Mouse (Mus musculus) hindbrain, embryonic 14.5 days (tissue): Measurements from ENCODE around the gene 1700001K19Rik. TPM values are rescaled to one million over a fixed set of nuclear protein-coding genes. Genes with fewer than 3 reads are reported as not detected.

Experiments used
- ATAC-seq: fragments of 200-750 bp; cut with Nextera tagmentation; 2 replicates; pipeline ENCODE4 v1.8.0; 2017; ENCODE audit warnings: moderate number of reproducible peaks, mild to moderate bottlenecking, moderate TSS enrichment, moderate library complexity; ENCODE audit not compliant: low FRiP score
- DNase-seq: peaks from one replicate; pipeline ENCODE4 v3.0.0-alpha.2; 2015; ENCODE audit warnings: low spot score
- H3K27ac ChIP-seq: fragments of 300-500 bp; sonication (generic); 2 replicates; pipeline ENCODE4 v1.5.1; 2014; ENCODE audit warnings: mild to moderate bottlenecking, moderate library complexity
- H3K27me3 ChIP-seq: fragments of 300-500 bp; sonication (generic); 2 replicates; pipeline ENCODE4 v1.6.1; 2014; ENCODE audit warnings: mild to moderate bottlenecking, low read length, mixed read lengths; ENCODE audit not compliant: control insufficient read depth, insufficient read depth
- H3K36me3 ChIP-seq: fragments of 300-500 bp; sonication (generic); replicated peaks from 2 replicates; pipeline ENCODE4 v1.6.1; 2014; ENCODE audit not compliant: control insufficient read depth, insufficient read depth
- H3K4me1 ChIP-seq: fragments of 300-500 bp; sonication (generic); replicated peaks from 2 replicates; pipeline ENCODE4 v1.6.1; 2014; ENCODE audit warnings: antibody characterized with exemption, low read length, mixed read lengths; ENCODE audit not compliant: control insufficient read depth, insufficient read depth
- H3K4me2 ChIP-seq: fragments of 300-500 bp; sonication (generic); replicated peaks from 2 replicates; pipeline ENCODE4 v1.6.1; 2014; ENCODE audit warnings: mild to moderate bottlenecking, moderate library complexity
- H3K4me3 ChIP-seq: fragments of 300-500 bp; sonication (generic); replicated peaks from 2 replicates; pipeline ENCODE4 v1.5.1; 2014; ENCODE audit warnings: mild to moderate bottlenecking, low read length
- H3K9ac ChIP-seq: fragments of 300-500 bp; sonication (generic); 2 replicates; pipeline ENCODE4 v1.6.1; 2014
- H3K9me3 ChIP-seq: fragments of 300-500 bp; sonication (generic); 2 replicates; pipeline ENCODE4 v1.6.1; 2016; ENCODE audit warnings: low read length; ENCODE audit not compliant: control insufficient read depth
- WGBS: fragments of 180-500 bp; shearing (Covaris S2); extraction: QIAGEN DNeasy Blood & Tissue Kit; methylation state at CpG from one replicate; pipeline ENCODE4 v1.1.7; 2014; 5-methylcytosine and 5-hydroxymethylcytosine counted together
- polyA plus RNA-seq: library from polyadenylated mRNA; unstranded; fragments of >200 nt; fragmentation: Nextera tagmentation; extraction: Ambion mirVana; gene quantifications from 2 replicates; pipeline ENCODE4 v1.2.1, GENCODE M21; 2014

Gene 1700001K19Rik
- polyA plus RNA-seq, result 0.28 and 0.37 TPM in 2 replicates

DNA sequence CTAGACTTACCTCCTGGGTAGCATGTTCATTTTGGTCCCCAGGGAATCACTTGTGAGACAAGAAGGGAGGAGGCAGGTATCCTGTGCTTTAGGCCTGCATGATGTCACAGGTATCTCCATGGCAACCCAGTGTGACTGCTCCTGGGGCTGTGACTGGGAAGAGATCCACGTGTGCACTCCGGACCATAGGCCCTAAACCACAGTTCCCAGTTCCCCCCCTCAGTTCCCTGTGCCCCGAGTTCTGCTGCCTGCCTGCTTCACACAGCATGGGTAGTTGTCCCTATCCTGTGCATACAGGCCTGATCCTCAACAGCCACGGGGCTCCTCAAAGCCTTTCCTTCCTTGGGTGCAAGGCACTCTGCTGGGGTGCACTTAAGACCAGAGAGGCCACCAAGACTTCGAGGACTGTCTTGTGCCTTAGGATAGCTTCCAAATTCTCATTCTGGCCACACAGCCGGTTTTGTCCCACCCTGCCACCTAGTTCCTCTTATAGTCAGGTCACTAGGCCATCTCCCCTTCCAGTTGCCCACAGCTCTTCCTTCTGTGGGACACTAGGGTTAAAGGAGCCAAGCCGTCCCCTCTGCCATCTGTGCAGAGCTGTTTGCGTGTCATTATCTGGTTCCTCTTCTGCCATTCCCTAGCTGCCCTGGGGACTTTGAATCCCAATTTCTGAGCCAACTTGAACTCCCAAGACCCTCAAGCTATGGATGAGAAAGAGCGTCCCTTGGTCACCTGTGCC, at the start of gene 1700001K19Rik:
Gene 1700001K19Rik, minus strand, starts transcription at position 59 of the 739 bp plus-strand sequence.
- ATAC-seq (no peak), DNase-seq (no peak)
- no peak within 1 kb of the TSS for H3K4me2 ChIP-seq
- H3K27ac ChIP-seq, result no peak within 1 kb of the TSS
- no peak within 1 kb of the TSS for H3K4me3 ChIP-seq
- H3K9me3 ChIP-seq, result no peaks in the 10 kb centered on the region
- 78% methylated on average over 9 of the region's 9 CpGs for WGBS
- H3K9ac ChIP-seq, result no peak within 1 kb of the TSS
- H3K27me3 ChIP-seq, result no peaks in the 10 kb centered on the region
- peaks cover 14% of the 10 kb centered on the region for H3K36me3 ChIP-seq
- no peaks in the 10 kb centered on the region for H3K4me1 ChIP-seq

DNA sequence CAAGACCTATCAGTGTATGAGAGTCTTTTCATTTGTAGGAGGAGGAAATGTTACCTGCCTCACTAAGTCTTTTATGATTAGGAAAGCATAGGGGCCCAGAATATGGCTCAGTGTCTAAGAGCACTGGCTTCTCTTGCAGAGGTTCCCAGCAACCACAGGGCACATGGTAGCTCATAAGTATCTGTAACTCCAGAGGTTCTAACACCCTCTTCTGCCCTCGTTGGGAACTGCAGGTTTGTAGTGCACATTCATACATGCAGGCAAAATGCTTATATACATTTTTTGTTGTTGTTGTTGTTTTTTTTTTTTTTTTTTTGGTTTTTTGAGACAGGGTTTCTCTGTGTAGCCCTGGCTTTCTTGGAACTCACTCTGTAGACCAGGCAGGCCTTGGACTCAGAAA, 44.0 kb upstream of the 1700001K19Rik start:
- Histone ChIP-seq H3K4me3 (no peak overlapping the region), H3K27ac (no peak overlapping the region), H3K36me3 (no peaks in the 10 kb centered on the region), H3K4me2 (no peak overlapping the region), H3K9ac (no peak overlapping the region), H3K4me1 (no peaks in the 10 kb centered on the region), H3K27me3 (no peaks in the 10 kb centered on the region), H3K9me3 (no peaks in the 10 kb centered on the region)
- WGBS, result 59% methylated on average over 1 of the region's 1 CpGs
- DNase-seq (no peak), ATAC-seq (no peak)

- H3K4me1 ChIP-seq, result no peaks in the 10 kb centered on the region
- no peak overlapping the region for H3K4me2 ChIP-seq
- H3K9ac ChIP-seq, result no peak overlapping the region
- ATAC-seq (no peak), DNase-seq (no peak)
- 80% methylated on average over 5 of the region's 5 CpGs for WGBS
- peaks cover under 1% of the 10 kb centered on the region; the same call in 1 of the 2 replicates for H3K27me3 ChIP-seq
- no peak overlapping the region for H3K27ac ChIP-seq
- no peak overlapping the region for H3K4me3 ChIP-seq
- no peaks in the 10 kb centered on the region for H3K9me3 ChIP-seq
- no peaks in the 10 kb centered on the region for H3K36me3 ChIP-seq
Observed at GRCm38 (mm10) chr12:110725489-110725888, 43.1 kb upstream of the 1700001K19Rik start.

- H3K9ac ChIP-seq, result no peak overlapping the region
- H3K4me1 ChIP-seq, result no peaks in the 10 kb centered on the region
- no peak overlapping the region for H3K4me3 ChIP-seq
- DNase-seq (no peak), ATAC-seq (no peak)
- no peaks in the 10 kb centered on the region for H3K36me3 ChIP-seq
- 90% methylated on average over 5 of the region's 5 CpGs for WGBS
- no peak overlapping the region for H3K4me2 ChIP-seq
- H3K9me3 ChIP-seq, result no peaks in the 10 kb centered on the region
- peaks cover 3% of the 10 kb centered on the region; the same call in 1 of the 2 replicates for H3K27me3 ChIP-seq
- no peak overlapping the region for H3K27ac ChIP-seq
Observed at GRCm38 (mm10) chr12:110725051-110725450, 42.6 kb upstream of the 1700001K19Rik start.

- ATAC-seq (no peak), DNase-seq (no peak)
- peaks cover 3% of the 10 kb centered on the region; the same call in 1 of the 2 replicates for H3K27me3 ChIP-seq
- no peaks in the 10 kb centered on the region for H3K4me1 ChIP-seq
- no peaks in the 10 kb centered on the region for H3K9me3 ChIP-seq
- no peak overlapping the region for H3K4me2 ChIP-seq
- no peak overlapping the region for H3K27ac ChIP-seq
- H3K9ac ChIP-seq, result no peak overlapping the region
- 33% methylated on average over 5 of the region's 5 CpGs for WGBS
- no peak overlapping the region for H3K4me3 ChIP-seq
- no peaks in the 10 kb centered on the region for H3K36me3 ChIP-seq
Observed at GRCm38 (mm10) chr12:110716004-110716403, 33.6 kb upstream of the 1700001K19Rik start.

DNA sequence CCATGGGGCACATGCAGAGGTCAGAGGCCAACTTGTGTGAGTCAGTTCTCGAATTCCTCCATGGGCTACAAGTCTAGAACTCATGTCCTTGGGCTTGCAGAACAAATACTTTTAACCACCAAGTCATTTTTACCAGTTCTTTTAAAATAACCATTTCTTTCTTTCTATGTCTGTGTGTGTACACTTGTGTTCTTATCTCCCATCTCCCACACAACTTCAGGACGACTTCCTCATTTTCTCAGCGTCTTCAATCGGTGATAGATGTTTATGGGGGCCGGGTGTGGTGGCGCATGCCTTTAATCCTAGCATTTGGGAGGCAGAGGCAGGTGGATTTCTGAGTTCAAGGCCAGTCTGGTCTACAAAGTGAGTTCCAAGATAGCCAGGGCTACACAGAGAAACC, 31.8 kb upstream of the 1700001K19Rik start:
- Histone ChIP-seq H3K9me3 (no peaks in the 10 kb centered on the region), H3K9ac (no peak overlapping the region), H3K4me1 (no peaks in the 10 kb centered on the region), H3K4me3 (no peak overlapping the region), H3K4me2 (no peak overlapping the region), H3K36me3 (no peaks in the 10 kb centered on the region), H3K27ac (no peak overlapping the region), H3K27me3 (no peaks in the 10 kb centered on the region)
- WGBS, result 92% methylated on average over 6 of the region's 6 CpGs
- ATAC-seq, result no peak
- DNase-seq, result no peak

DNA sequence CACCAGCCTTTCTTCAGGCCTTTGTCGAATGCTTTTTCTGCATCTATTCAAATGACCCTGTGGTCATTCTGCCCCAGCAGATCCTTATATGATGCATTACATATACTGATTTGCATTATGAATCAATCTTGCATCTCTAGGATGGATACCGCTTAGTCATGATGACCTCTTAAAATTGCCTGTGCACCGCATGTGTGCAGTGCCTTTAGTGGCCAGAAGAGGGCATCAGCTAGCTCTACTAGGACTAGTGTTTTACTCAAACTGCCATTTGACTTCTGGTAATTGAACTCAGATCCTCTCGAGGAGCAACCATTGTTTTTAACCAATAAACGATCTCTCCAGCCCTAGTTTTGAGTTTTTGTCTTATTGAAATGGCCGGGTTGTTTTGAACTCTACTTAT, 31.4 kb upstream of the 1700001K19Rik start:
- Histone ChIP-seq H3K4me2 (no peak overlapping the region), H3K27me3 (no peaks in the 10 kb centered on the region), H3K27ac (no peak overlapping the region), H3K4me1 (no peaks in the 10 kb centered on the region), H3K9ac (no peak overlapping the region), H3K4me3 (no peak overlapping the region), H3K36me3 (no peaks in the 10 kb centered on the region), H3K9me3 (no peaks in the 10 kb centered on the region)
- ATAC-seq, result no peak
- no peak for DNase-seq
- 95% methylated on average over 6 of the region's 6 CpGs for WGBS

DNA sequence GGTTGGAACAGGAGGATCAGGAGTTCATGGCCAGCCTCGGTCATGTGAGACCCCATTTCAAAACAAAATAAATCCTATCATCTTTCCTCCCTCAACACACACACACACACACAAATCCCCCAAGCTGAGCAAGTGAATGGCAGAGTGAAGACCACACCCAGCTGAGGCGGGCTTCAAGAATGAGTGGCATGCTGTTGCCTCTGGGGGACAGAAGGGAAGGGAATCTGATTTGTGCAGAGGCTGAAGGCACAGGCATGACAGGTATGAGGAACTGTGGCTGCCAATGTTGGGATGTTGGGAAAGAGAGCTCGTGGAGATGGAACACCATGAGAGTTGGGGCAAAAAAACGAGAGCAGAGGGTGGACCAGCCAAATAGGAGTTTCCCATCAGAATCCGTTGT, 28.9 kb upstream of the 1700001K19Rik start:
- H3K9ac ChIP-seq, result no peak overlapping the region
- H3K27ac ChIP-seq, result no peak overlapping the region
- no peaks in the 10 kb centered on the region for H3K36me3 ChIP-seq
- DNase-seq, result no peak
- no peak for ATAC-seq
- H3K4me2 ChIP-seq, result no peak overlapping the region
- H3K4me3 ChIP-seq, result no peak overlapping the region
- H3K27me3 ChIP-seq, result no peaks in the 10 kb centered on the region
- WGBS, result 73% methylated on average over 5 of the region's 5 CpGs
- no peaks in the 10 kb centered on the region for H3K9me3 ChIP-seq
- H3K4me1 ChIP-seq, result 0 out of 2 replicates have a peak, but pooled peaks cover under 1% of the 10 kb centered on the region

DNA sequence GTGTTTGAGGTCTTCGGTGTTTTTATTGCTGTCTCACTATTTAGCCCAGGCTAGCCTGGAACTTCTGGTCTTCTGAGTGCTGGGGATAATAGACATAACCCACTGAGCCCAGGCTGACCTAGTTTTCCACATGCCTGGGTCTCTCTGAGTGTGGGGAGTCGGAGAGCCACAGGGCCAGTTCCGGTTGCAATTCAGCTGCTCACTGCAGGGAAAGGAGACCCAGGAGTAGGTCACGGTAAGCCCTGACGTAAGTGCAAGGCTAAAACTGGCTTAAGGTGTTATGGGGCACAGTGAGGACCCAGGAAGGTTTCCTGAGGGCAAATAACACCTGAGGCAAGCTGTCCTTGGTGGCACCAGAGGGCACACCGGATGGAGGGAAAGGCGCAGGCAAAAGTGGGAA, 25.0 kb upstream of the 1700001K19Rik start:
- 0 out of 2 replicates have a peak, but pooled peaks cover 6% of the 10 kb centered on the region for H3K4me1 ChIP-seq
- no peaks in the 10 kb centered on the region for H3K36me3 ChIP-seq
- H3K4me3 ChIP-seq, result no peak overlapping the region
- 87% methylated on average over 7 of the region's 7 CpGs for WGBS
- ATAC-seq, result no peak
- DNase-seq, result no peak
- H3K9me3 ChIP-seq, result no peaks in the 10 kb centered on the region
- peak overlapping the region; percentile 44 for H3K4me2 ChIP-seq
- no peak overlapping the region for H3K27ac ChIP-seq
- H3K27me3 ChIP-seq, result no peaks in the 10 kb centered on the region
- no peak overlapping the region for H3K9ac ChIP-seq
